Mouse (Mus musculus) thymus, adult 2 months (tissue): ENCODE results near the gene Cmc2.

Experiments used
- CTCF ChIP-seq: fragments of 200-500 bp; IDR thresholded peaks from 2 replicates; pipeline ENCODE4 v1.5.1; 2012; ENCODE audit warnings: mild to moderate bottlenecking, control low read depth, low read length, moderate library complexity, borderline replicate concordance; ENCODE audit not compliant: control insufficient read depth, poor library complexity, insufficient read depth; ENCODE audit errors: extremely low read depth
- POLR2A ChIP-seq: fragments of 200-500 bp; IDR thresholded peaks from 2 replicates; pipeline ENCODE4 v1.6.1; 2012; ENCODE audit warnings: mild to moderate bottlenecking, low read length, control low read depth, moderate library complexity; ENCODE audit not compliant: control insufficient read depth, poor library complexity, insufficient read depth; ENCODE audit errors: extremely low read depth

- no peak for TF ChIP-seq CTCF
- TF ChIP-seq POLR2A: no peak
Measured at GRCm38 (mm10) chr8:116881396-116881795, 39.9 kb downstream of the Cmc2 start.
